Mouse (Mus musculus) thymus, postnatal 25 days (tissue): ENCODE measurements around the gene Neurl4.

Experiments used
- DNase-seq: peaks from one replicate; pipeline ENCODE4 v3.0.0; 2022

Neurl4 gene

GRCm38 (mm10) chr11:69881787-69882670 lies 18.8 kb upstream of the Neurl4 start:
- no peak for DNase-seq

DNA sequence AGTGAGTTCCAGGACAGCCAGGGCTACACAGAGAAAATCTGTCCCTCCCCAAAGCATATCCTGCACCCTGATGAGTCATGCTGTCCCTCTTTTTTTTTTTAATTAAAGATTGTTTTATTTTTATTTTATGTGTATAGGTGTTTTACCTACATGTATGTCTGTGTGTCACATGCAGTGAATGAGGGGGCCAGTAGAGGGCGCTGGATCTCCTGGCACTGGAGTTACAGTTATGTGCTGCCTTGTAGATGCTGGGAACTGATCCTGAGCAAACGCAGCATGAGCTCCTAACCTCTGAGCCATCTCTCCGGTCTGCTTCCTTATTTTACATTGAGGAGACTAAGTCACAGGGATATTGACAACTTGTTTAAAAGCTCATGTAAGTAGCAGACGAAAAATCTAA lies 17.8 kb upstream of the Neurl4 start:
- peak; percentile 72 for DNase-seq

GRCm38 (mm10) chr11:69883527-69884151 lies 17.2 kb upstream of the Neurl4 start:
- no peak for DNase-seq

DNA sequence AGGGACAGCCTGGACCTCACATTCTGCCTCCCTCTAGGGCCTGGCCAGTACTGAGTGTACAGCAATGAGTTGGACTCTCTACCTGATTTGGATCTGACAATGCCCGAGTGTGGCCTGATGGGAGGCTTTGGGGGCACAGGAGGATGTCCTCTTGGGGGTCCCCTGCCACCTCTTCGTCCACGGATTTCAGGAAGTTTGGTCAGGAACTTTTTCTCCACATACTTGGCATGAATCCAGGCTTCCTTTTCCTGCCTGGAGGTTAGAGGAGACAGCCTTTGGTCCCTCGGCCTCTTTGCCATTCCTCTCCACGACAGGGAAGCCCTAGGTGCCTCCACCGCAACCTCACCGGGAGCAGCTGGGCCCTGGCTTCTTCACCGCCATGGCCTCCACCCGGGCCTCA lies 16.6 kb upstream of the Neurl4 start:
- no peak for DNase-seq

- DNase-seq = no peak
Observed at GRCm38 (mm10) chr11:69884663-69885062, 16.2 kb upstream of the Neurl4 start.

DNA sequence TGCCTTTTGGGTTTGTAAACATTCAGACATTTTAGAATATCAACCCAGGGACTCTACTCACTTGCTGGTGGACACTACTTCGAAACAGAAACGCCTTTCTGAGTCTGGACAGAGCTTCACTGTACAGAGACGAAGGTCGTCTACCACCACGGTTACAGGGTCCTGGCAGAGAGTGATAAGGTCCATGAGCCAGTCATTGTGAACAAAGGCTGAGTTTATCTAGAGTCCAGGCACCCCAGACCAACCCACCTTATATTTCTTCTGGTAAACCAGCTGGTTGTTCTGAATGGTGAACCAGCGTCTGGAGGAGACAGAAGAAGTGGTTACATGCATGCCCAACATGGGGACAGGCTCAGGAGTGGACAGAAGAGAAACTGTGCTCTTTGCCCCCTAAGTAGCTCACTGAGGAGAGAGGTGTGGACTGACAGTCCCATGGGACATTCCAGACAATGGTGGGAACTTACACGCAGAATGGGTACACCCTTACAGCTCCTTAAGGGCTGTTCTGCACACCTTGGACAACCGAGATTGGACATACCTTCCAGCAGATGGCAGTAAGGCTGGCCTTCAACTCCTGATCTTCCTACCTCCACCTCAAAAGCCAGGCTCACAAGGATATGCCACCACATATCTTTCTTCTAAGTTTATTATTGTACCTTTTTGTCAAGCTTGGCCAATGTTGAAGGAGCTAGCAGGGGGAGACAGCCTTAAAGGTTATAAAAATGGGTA lies 13.8 kb upstream of the Neurl4 start:
- no peak for DNase-seq

GRCm38 (mm10) chr11:69891482-69891881 lies 9.4 kb upstream of the Neurl4 start:
- no peak for DNase-seq

- peak; percentile 92 for DNase-seq
Observed at GRCm38 (mm10) chr11:69894671-69895070, 6.2 kb upstream of the Neurl4 start.

DNA sequence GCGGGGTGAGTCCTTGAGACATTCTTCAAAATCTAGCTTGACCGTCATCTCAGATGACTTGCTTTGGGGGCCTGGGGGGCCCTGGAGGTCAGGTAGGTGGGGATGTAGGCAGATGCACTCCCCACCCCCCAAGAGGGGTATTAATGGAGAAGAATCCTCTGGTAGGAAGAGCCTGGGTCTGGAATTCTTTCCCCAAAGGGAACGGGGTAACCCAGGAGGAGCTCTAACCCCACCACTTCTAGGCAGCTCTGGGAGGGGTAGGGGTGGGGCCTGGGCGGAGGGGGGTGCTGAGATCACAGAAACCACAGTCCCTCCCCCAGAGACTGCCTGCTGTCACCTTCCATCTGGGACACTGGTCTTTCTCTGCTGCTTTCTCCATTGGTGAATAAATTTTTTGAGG lies 5.6 kb upstream of the Neurl4 start, which contains the start of gene Acap1:
Acap1 (minus strand) TSS at position 249 of the 400 bp plus-strand sequence.
- peak; percentile 83 for DNase-seq

DNA sequence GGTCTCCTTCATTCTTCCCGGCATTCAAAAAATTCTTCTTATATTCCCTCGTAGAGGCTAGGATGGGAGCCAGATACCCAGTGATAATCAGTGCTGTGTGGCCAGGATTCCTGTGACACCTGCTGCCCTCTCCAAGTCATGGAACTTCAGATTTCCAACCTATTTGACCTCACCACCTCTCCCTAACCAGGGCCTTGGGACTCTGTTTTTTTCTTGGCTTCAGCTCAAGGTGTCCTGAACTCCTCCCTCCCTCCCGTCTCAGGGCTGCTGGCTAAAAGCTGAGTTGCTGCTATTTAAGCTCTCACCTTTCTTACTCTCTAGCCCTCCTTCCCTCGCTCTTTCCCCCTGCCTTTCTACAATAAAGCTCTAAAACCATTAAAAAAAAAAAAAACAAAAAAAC lies 1.0 kb upstream of the Neurl4 start:
- peak; percentile 33 for DNase-seq

GRCm38 (mm10) chr11:69901406-69901846 lies 554 bp downstream of the Neurl4 start:
- DNase-seq = peak; percentile 93

- DNase-seq = no peak
Observed at GRCm38 (mm10) chr11:69901993-69902392, 1.1 kb downstream of the Neurl4 start.

- DNase-seq = no peak
Observed at GRCm38 (mm10) chr11:69902972-69903371, 2.1 kb downstream of the Neurl4 start.

DNA sequence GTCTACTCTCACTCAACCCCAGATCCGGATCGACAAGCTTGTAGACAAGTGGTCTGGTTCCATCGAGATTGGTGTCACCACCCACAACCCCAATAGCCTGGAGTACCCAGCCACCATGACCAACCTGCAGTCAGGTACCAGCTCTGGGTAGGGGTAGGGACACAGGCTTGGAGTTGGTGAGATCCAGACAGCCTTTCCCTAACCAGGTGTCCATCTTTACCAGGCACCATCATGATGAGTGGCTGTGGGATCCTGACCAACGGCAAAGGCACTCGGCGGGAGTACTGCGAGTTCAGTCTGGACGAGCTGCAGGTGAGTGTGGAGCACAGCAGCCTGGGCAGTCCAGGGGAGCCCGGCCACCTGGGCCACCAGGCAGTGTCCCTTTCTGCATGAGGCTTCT lies 3.4 kb downstream of the Neurl4 start:
- no peak for DNase-seq

GRCm38 (mm10) chr11:69908645-69909044 lies 7.8 kb downstream of the Neurl4 start:
- DNase-seq = no peak

DNA sequence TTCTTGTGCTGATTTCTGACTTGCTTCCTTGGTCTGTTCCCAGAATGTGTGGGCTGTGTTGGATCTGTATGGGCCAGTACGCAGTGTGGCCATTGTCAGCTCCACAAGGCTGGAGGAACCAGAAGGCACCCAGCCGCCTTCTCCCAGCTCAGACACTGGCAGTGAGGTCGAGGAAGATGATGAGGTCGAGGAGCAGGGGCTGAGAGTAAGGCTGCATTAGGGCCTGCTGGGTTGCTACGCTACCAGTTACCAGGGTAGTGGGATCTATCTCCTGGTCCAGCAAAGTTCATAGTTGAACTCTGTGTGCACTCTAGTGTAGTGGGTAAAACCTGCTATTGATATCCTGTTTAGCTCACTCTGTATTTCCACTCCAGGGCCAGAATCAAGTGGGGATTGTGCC lies 8.3 kb downstream of the Neurl4 start:
- DNase-seq = no peak

GRCm38 (mm10) chr11:69910177-69910576 lies 9.3 kb downstream of the Neurl4 start:
- no peak for DNase-seq

GRCm38 (mm10) chr11:69910781-69911560 lies 10.1 kb downstream of the Neurl4 start:
- DNase-seq = no peak

DNA sequence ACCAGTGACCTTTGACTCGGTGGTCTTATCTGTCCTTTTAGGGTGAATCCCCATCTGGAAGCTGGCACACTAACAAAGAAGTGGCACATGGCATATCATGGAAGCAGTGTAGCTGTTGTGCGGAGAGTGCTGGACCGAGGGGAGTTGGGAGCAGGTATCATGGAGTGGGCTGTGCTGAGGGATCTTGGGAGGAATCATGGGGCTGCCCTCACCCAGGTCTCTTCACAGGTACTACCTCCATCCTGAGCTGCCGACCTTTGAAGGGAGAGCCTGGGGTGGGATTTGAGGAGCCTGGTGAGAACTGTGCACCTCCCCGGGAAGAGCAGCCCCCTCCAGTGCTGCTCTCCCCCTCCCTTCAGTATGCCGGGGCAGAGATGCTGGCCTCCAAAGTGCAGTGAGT lies 10.8 kb downstream of the Neurl4 start:
- DNase-seq = no peak

DNA sequence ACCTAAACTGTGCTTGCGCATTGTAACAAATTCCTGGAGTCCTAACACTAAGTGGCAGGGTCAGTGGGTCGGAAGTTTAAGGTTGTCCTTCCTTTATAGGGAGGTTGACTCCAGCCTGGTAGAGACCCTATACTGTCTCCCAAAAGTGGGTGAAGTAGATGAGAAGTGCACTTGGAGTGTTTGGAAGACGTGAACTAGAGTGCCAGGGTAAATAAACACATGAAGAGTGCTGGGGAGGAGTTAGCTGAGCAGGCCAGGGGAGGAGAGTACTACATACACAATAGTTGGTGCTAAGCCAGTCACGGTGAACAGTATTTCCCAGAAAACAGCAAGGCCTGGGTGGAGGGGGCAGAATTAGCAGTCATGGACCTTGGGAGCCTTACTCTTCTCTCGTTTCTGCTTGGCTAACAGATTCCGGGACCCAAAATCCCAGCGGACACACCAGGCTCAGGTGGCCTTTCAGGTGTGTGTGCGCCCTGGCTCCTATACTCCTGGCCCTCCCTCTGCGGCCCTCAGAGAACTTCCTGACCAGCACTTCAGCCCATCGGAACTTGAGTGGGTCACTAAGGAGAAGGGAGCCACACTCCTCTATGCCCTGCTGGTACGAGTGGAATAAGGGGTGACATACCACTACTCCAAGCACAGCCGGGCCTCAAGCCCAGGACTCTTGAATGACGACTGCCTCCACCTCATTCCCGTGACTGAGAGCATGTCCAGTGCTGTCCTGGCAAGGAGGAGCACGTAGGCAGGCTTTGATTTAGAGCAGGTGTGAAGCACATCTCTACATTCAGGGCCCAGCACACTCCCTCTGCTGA lies 12.1 kb downstream of the Neurl4 start:
- no peak for DNase-seq

DNA sequence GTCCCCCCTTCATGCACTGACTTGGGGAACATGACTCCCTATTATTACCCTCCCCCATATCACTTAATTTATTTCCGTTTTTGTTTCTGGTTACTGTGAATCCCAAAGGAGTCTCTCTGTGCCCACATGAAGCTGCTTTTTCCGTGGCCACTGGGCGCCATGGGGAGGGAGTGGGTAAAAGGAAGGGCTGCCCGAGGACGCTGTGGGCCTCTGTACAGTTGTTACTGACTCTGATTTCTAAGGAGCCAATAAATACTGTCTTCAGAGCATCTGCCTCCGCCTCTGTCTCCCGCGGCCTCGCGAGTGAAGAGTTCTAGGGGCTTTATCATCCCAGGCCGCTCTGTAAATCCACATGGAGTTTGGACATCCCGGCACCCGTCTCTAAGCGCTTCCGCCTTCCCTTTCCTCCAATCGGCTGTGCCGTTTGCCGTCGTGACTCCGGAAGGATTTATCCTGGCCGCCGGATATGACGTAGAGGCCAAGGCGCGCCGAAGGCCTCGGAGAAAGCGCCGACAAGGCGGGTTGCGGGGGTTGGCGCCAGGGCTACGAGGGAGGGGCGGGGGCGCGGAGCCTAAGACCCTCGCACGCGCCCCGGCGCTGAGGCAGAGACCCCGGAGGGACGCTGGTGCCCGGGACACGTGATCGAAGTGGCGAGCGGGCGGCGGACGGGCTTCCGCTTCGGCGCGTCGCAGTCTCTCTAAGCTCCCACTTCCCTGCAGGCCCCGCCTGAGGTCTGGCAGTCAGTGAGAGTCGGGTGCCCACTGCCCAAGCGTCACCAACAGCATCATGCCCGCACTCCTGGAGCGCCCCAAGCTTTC lies 12.9 kb downstream of the Neurl4 start, which contains the start of gene Gps2:
Gps2 (plus strand) TSS at position 335 of the 818 bp plus-strand sequence.
- peak; percentile 90 for DNase-seq
